Mouse (Mus musculus) kidney, embryonic 15.5 days (tissue): ENCODE measurements around the gene Ctsa. TPM values are rescaled to one million over a fixed set of nuclear protein-coding genes. Genes with fewer than 3 reads are reported as not detected.

ENCODE experiments used
- ATAC-seq: fragments of 200-750 bp; cut with Nextera tagmentation; replicated peaks from 2 replicates; pipeline ENCODE4 v1.8.0; 2017; ENCODE audit warnings: moderate TSS enrichment; ENCODE audit not compliant: low FRiP score
- H3K27ac ChIP-seq: fragments of 300-500 bp; sonication (generic); 2 replicates; pipeline ENCODE4 v1.5.1; 2015; ENCODE audit warnings: mild to moderate bottlenecking, inconsistent platforms
- H3K27me3 ChIP-seq: fragments of 300-500 bp; sonication (generic); 2 replicates; pipeline ENCODE4 v1.6.1; 2015; ENCODE audit warnings: inconsistent platforms
- H3K36me3 ChIP-seq: fragments of 300-500 bp; sonication (generic); 2 replicates; pipeline ENCODE4 v1.6.1; 2015; ENCODE audit warnings: inconsistent platforms
- H3K4me1 ChIP-seq: fragments of 300-500 bp; sonication (generic); 2 replicates; pipeline ENCODE4 v1.6.1; 2015; ENCODE audit warnings: inconsistent platforms
- H3K4me2 ChIP-seq: fragments of 300-500 bp; sonication (generic); 2 replicates; pipeline ENCODE4 v1.6.1; 2015; ENCODE audit warnings: moderate library complexity, mild to moderate bottlenecking, inconsistent platforms
- H3K4me3 ChIP-seq: fragments of 300-500 bp; sonication (generic); replicated peaks from 2 replicates; pipeline ENCODE4 v1.5.1; 2015; ENCODE audit warnings: mild to moderate bottlenecking, inconsistent platforms
- H3K9ac ChIP-seq: fragments of 300-500 bp; sonication (generic); 2 replicates; pipeline ENCODE4 v1.6.1; 2015; ENCODE audit warnings: mild to moderate bottlenecking, inconsistent platforms
- H3K9me3 ChIP-seq: fragments of 300-500 bp; sonication (generic); replicated peaks from 2 replicates; pipeline ENCODE4 v1.6.1; 2016; ENCODE audit warnings: inconsistent platforms
- WGBS: fragments of 180-500 bp; shearing (Covaris S2); methylation state at CpG from one replicate; pipeline ENCODE4 v1.1.7; 2015; ENCODE audit warnings: mixed read lengths; 5-methylcytosine and 5-hydroxymethylcytosine counted together
- polyA plus RNA-seq: library from polyadenylated mRNA; unstranded; fragments of >200 nt; fragmentation: Nextera tagmentation; extraction: Ambion mirVana; gene quantifications from 2 replicates; pipeline ENCODE4 v1.2.1, GENCODE M21; 2015

Gene Ctsa
- polyA plus RNA-seq = 160 and 170 TPM in 2 replicates

DNA sequence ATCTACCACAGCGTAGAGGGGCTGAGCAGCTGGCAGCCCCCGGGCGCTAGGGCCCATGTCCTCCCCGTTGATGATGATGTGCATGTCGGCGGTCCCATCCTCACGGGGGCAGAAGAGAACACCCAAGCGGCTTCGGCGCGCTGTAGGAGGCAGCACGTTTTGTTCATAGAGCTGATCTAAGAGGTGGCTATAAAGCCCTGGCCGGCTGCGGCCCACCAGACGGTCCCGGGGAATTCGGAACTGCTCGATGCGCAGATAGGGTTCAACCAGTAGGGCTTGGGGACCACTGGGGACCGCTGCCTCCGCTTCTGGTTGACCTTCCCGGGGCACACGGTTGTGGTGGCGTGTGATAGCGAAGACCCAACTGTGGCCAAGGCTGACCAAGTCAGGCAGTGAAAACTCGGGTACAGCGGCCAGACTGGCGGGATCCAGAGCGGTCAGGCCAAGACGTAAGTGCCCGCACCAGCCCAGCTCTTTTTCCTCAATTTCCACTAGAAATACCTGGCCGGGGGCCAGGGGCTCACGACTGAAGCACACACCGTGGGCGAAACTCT lies at the start of gene Ctsa:
Ctsa (plus strand) TSS at position 126 of the 554 bp plus-strand sequence.
- H3K9me3 ChIP-seq = no peaks in the 10 kb centered on the region
- peaks cover 25% of the 10 kb centered on the region for H3K4me1 ChIP-seq
- H3K27me3 ChIP-seq = no peaks in the 10 kb centered on the region
- H3K4me3 ChIP-seq = peak within 1 kb of the TSS; percentile 71
- H3K36me3 ChIP-seq = peaks cover 39% of the 10 kb centered on the region
- H3K9ac ChIP-seq = peak within 1 kb of the TSS; percentile 70
- 1% methylated on average over 35 of the region's 35 CpGs for WGBS
- ATAC-seq = peak; percentile 79
- peak within 1 kb of the TSS; percentile 84 for H3K27ac ChIP-seq
- peak within 1 kb of the TSS; percentile 90 for H3K4me2 ChIP-seq

DNA sequence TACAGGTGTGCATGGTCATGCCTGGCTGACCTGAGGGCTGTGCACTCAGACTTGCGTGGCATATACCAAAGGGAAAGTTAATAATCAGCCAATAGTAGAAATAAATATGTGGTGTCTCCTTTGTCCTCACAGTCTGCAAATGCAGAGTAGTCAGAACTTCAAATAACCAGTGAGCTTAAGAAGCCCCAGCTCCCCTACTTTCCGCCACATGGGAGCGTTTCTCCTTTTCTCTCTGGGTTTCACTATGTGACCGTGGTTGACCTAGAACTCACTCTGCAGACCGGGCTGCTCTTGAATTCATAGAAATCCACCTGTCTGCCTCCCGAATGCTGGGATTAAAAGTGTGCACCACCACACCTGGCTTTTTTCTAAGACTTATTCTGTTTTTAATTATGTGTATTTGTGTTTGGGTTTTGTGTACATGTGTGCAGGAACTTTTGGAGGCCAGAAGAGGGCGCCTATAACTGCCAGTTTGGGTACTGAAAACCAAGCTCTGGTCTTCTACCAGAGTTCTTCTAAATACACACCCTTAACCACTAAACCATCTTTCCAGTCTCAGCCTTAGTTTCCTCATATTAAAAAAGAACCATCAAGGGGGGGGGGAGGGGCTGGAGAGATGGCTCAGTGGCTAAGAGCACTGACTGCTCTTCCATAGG lies 48.6 kb upstream of the Ctsa start:
- no peaks in the 10 kb centered on the region for H3K27me3 ChIP-seq
- H3K36me3 ChIP-seq = peaks cover 9% of the 10 kb centered on the region; the same call in 1 of the 2 replicates
- 0 out of 2 replicates have a peak overlapping the region, but pooled peaks have one; percentile 77 for H3K4me3 ChIP-seq
- ATAC-seq = no peak
- 77% methylated on average over 7 of the region's 7 CpGs for WGBS
- no peaks in the 10 kb centered on the region for H3K9me3 ChIP-seq
- no peak overlapping the region for H3K27ac ChIP-seq
- H3K9ac ChIP-seq = no peak overlapping the region
- H3K4me2 ChIP-seq = no peak overlapping the region
- H3K4me1 ChIP-seq = peaks cover 34% of the 10 kb centered on the region

- Histone ChIP-seq H3K9ac (peak overlapping the region; percentile 79), H3K4me3 (peak overlapping the region; percentile 77), H3K9me3 (no peaks in the 10 kb centered on the region), H3K36me3 (peaks cover 15% of the 10 kb centered on the region), H3K4me2 (peak overlapping the region; percentile 93), H3K4me1 (peaks cover 34% of the 10 kb centered on the region), H3K27me3 (no peaks in the 10 kb centered on the region), H3K27ac (peak overlapping the region; percentile 95)
- no peak; the same call in 1 of the 2 replicates for ATAC-seq
- WGBS = 6% methylated on average over 7 of the region's 7 CpGs
Measured at GRCm38 (mm10) chr2:164784869-164785420, 47.7 kb upstream of the Ctsa start.

- Histone ChIP-seq H3K9me3 (no peaks in the 10 kb centered on the region), H3K4me2 (peak within 1 kb of the TSS; percentile 93), H3K27ac (peak within 1 kb of the TSS; percentile 95), H3K9ac (peak within 1 kb of the TSS; percentile 79), H3K27me3 (no peaks in the 10 kb centered on the region), H3K4me3 (peak within 1 kb of the TSS; percentile 77), H3K4me1 (peaks cover 34% of the 10 kb centered on the region), H3K36me3 (peaks cover 23% of the 10 kb centered on the region)
- ATAC-seq = peak; percentile 92
- WGBS = under 1% methylated on average over 81 of the region's 89 CpGs
Measured at GRCm38 (mm10) chr2:164785481-164786387, 46.9 kb upstream of the Ctsa start, which contains the start of gene Snx21. Gene Snx21 (plus strand): TSS chr2:164785823.

- H3K27me3 ChIP-seq = no peaks in the 10 kb centered on the region
- H3K9ac ChIP-seq = peak overlapping the region; percentile 79
- ATAC-seq = peak; percentile 16; the same call in 1 of the 2 replicates
- H3K27ac ChIP-seq = peak overlapping the region; percentile 95
- 6% methylated on average over 15 of the region's 15 CpGs for WGBS
- peak overlapping the region; percentile 93 for H3K4me2 ChIP-seq
- H3K4me1 ChIP-seq = peaks cover 34% of the 10 kb centered on the region
- H3K9me3 ChIP-seq = no peaks in the 10 kb centered on the region
- H3K4me3 ChIP-seq = peak overlapping the region; percentile 77
- H3K36me3 ChIP-seq = peaks cover 30% of the 10 kb centered on the region
Measured at GRCm38 (mm10) chr2:164786388-164786885, 46.2 kb upstream of the Ctsa start.

DNA sequence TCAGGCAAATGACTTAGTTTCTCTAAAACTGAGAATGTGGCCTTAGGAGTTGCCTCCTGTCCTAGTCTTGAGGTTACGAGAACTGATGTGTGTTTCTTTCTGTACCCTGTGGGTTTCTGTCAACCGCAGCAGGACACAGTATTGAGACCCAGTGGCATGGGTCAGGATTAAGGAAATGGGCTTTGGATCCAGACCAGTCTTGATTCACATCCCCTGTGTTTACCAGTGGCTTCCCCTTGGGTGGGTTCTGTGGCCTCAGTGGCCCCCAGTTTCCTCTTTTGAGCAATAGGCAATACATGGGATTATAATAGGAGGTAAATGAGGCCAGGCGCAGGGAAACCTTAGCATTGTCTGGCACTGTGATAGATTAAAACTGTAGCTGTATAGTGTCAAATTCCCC lies 45.6 kb upstream of the Ctsa start:
- H3K4me3 ChIP-seq = peak overlapping the region; percentile 77
- 0 out of 2 replicates have a peak overlapping the region, but pooled peaks have one; percentile 79 for H3K9ac ChIP-seq
- 81% methylated on average over 3 of the region's 3 CpGs for WGBS
- H3K36me3 ChIP-seq = peaks cover 36% of the 10 kb centered on the region
- peaks cover 34% of the 10 kb centered on the region for H3K4me1 ChIP-seq
- H3K9me3 ChIP-seq = no peaks in the 10 kb centered on the region
- H3K27ac ChIP-seq = 0 out of 2 replicates have a peak overlapping the region, but pooled peaks have one; percentile 95
- peak overlapping the region; percentile 93 for H3K4me2 ChIP-seq
- no peaks in the 10 kb centered on the region for H3K27me3 ChIP-seq
- ATAC-seq = no peak

DNA sequence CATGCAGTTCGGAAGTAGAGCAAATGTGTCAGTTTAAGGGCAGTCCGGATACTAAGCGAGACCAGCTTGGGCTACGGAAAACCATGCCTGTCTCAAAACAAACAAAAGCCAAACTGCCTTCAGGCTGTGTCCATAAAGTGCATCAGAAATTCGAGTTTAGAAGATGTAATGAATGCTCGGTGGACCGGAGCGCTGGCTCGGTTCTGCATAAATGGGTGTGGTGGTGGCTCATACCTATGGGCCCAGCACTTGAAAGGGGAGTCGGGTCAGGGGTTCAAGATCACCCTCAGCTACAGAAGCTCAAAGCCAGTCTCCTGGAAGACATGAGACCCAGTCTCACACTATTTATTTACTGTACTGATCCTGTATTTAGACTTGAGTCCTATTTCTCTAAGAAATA lies 44.9 kb upstream of the Ctsa start:
- H3K9ac ChIP-seq = no peak overlapping the region
- no peak overlapping the region for H3K27ac ChIP-seq
- H3K4me2 ChIP-seq = no peak overlapping the region; the same call in 1 of the 2 replicates
- H3K36me3 ChIP-seq = peaks cover 43% of the 10 kb centered on the region
- no peak overlapping the region for H3K4me3 ChIP-seq
- H3K4me1 ChIP-seq = peaks cover 34% of the 10 kb centered on the region
- no peaks in the 10 kb centered on the region for H3K9me3 ChIP-seq
- H3K27me3 ChIP-seq = no peaks in the 10 kb centered on the region
- ATAC-seq = no peak
- 68% methylated on average over 10 of the region's 10 CpGs for WGBS

GRCm38 (mm10) chr2:164788411-164788810 lies 44.3 kb upstream of the Ctsa start:
- Histone ChIP-seq H3K36me3 (peaks cover 49% of the 10 kb centered on the region), H3K27me3 (no peaks in the 10 kb centered on the region), H3K4me2 (no peak overlapping the region), H3K9ac (no peak overlapping the region), H3K9me3 (no peaks in the 10 kb centered on the region), H3K27ac (no peak overlapping the region), H3K4me3 (no peak overlapping the region), H3K4me1 (peaks cover 34% of the 10 kb centered on the region)
- WGBS = 63% methylated on average over 4 of the region's 4 CpGs
- ATAC-seq = no peak

GRCm38 (mm10) chr2:164790451-164790850 lies 42.2 kb upstream of the Ctsa start:
- no peak overlapping the region for H3K27ac ChIP-seq
- no peaks in the 10 kb centered on the region for H3K9me3 ChIP-seq
- no peaks in the 10 kb centered on the region for H3K27me3 ChIP-seq
- no peak overlapping the region for H3K4me2 ChIP-seq
- H3K4me3 ChIP-seq = no peak overlapping the region
- H3K4me1 ChIP-seq = peaks cover 28% of the 10 kb centered on the region
- WGBS = 77% methylated on average over 4 of the region's 4 CpGs
- no peak overlapping the region for H3K9ac ChIP-seq
- ATAC-seq = no peak
- H3K36me3 ChIP-seq = peaks cover 63% of the 10 kb centered on the region

DNA sequence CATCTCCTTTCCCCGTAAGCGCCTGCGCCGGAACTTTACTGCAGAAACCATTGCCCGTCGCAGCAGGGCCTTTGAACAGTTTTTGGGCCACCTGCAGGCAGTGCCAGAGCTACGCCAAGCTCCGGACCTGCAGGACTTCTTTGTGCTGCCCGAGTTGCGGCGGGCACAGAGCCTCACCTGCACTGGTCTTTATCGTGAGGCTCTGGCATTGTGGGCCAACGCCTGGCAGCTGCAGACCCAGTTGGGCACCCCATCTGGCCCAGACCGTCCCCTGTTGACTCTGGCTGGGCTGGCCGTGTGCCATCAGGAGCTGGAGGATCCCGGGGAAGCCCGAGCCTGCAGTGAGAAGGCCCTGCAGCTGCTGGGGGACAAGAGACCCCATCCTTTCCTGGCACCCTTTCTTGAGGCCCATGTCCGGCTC lies 40.8 kb upstream of the Ctsa start:
- Histone ChIP-seq H3K9ac (no peak overlapping the region), H3K27me3 (no peaks in the 10 kb centered on the region), H3K4me2 (no peak overlapping the region), H3K9me3 (no peaks in the 10 kb centered on the region), H3K4me3 (no peak overlapping the region), H3K27ac (no peak overlapping the region), H3K36me3 (peaks cover 76% of the 10 kb centered on the region), H3K4me1 (peaks cover 18% of the 10 kb centered on the region)
- 96% methylated on average over 18 of the region's 18 CpGs for WGBS
- ATAC-seq = no peak

DNA sequence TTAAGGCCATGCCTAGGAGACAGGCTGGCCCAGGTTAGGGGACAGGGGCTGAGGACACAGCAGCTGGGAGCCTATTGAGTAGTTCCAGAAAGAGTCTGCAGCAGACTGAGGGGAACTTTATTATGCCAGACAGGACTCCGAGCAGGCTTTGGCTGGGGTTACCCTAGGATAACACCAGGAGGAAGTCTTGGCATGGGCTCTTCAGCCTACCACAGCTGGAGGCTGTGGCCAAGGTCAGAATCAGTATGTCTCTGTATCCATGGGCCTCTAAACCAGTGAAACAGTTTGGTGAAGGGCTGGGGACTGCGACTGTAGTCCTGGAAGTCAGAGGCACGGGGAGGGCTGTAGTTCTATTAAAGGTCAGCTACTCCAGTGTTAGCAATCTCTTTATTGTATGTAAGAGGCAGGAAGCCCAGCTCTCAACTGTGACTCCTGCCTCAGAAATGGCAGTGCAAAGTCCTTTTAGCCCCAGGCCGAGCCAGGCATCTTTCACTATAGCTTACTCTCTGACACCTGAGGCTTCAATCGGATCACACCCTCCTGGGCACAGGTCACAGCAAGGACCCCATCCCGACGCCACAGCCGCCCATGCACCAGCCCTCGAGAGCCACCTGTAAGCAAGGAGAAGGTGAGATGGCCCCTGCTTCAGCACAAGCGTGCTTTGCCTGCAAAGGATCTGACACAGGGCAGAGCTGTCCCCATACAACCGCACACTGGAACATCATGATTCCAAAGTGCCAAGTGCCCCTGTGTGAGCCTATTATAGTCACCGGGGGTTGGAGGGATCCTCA lies 40.1 kb upstream of the Ctsa start:
- H3K9me3 ChIP-seq = no peaks in the 10 kb centered on the region
- ATAC-seq = no peak
- peaks cover 11% of the 10 kb centered on the region; the same call in 1 of the 2 replicates for H3K4me1 ChIP-seq
- no peaks in the 10 kb centered on the region for H3K27me3 ChIP-seq
- no peak overlapping the region for H3K4me3 ChIP-seq
- H3K9ac ChIP-seq = no peak overlapping the region
- H3K4me2 ChIP-seq = no peak overlapping the region
- 91% methylated on average over 12 of the region's 12 CpGs for WGBS
- peaks cover 84% of the 10 kb centered on the region for H3K36me3 ChIP-seq
- no peak overlapping the region for H3K27ac ChIP-seq
